Mouse (Mus musculus): ENCODE measurements around the gene Man1a.

DNA sequence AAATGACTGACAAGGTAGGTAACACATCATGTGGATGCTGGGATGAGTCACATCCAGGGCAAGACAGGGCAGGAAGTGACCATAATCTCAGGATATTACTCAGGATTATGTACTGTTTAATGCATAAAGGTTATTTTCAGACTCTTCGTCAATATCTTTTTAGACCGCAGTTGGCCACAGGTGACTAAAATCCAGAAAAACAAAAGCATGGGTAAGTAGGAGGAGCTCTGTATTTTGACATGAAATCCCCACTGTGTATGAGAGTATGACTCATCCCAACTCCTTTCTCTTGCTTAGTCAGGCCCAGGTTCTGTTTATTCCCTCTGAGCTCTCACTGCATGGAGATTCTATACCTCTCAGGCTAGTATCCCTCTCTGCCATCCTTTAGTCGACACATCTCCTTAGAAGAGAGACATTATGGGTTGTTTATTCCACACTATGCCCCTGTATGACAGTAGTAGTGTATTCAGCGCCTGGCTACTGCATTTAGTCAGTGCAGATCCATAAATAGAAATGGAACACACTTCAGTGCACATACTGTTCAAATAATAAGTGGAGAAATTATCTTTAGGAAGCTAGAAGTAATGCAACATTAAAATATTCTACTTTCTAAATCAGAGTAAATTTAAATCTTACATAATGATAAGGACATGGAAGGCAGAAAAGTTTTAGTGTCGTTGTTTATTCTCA, 49.5 kb downstream of the Man1a start:
- TF ChIP-seq CTCF (IDR thresholded peaks at IDR 0.05; ENCODE audit: low read depth) (no peak), EP300 (optimal IDR thresholded peaks at IDR 0.05) (no peak)

All from stomach, postnatal 0 days (tissue).